Mouse (Mus musculus) liver, embryonic 15.5 days (tissue): ENCODE measurements at regions not wholly inside any gene's neighbourhood (a gene's known extent, or its start where the extent isn't known, plus 50 kb on each side); places are given as distances from the start of the nearest gene placed in this dataset.

ENCODE experiments used
- ATAC-seq: fragments of 200-750 bp; cut with Nextera tagmentation; 2 replicates; pipeline ENCODE4 v1.8.0; 2017; ENCODE audit warnings: moderate number of reproducible peaks, mild to moderate bottlenecking, moderate library complexity; ENCODE audit not compliant: insufficient read depth
- H3K27ac ChIP-seq: fragments of 300-500 bp; sonication (generic); replicated peaks from 2 replicates; pipeline ENCODE4 v1.5.1; 2015; ENCODE audit warnings: mild to moderate bottlenecking, inconsistent platforms
- H3K27me3 ChIP-seq: fragments of 300-500 bp; sonication (generic); 2 replicates; pipeline ENCODE4 v1.6.1; 2015; ENCODE audit warnings: mild to moderate bottlenecking, inconsistent platforms
- H3K36me3 ChIP-seq: fragments of 300-500 bp; sonication (generic); replicated peaks from 2 replicates; pipeline ENCODE4 v1.6.1; 2015; ENCODE audit warnings: moderate library complexity, mild to moderate bottlenecking, inconsistent platforms
- H3K4me1 ChIP-seq: fragments of 300-500 bp; sonication (generic); replicated peaks from 2 replicates; pipeline ENCODE4 v1.6.1; 2015; ENCODE audit warnings: inconsistent platforms
- H3K4me2 ChIP-seq: fragments of 300-500 bp; sonication (generic); 2 replicates; pipeline ENCODE4 v1.6.1; 2015; ENCODE audit warnings: moderate library complexity, mild to moderate bottlenecking, inconsistent platforms
- H3K4me3 ChIP-seq: fragments of 300-500 bp; sonication (generic); replicated peaks from 2 replicates; pipeline ENCODE4 v1.5.1; 2015; ENCODE audit warnings: mild to moderate bottlenecking, inconsistent platforms
- H3K9ac ChIP-seq: fragments of 300-500 bp; sonication (generic); 2 replicates; pipeline ENCODE4 v1.6.1; 2015; ENCODE audit warnings: moderate library complexity, mild to moderate bottlenecking, inconsistent platforms
- H3K9me3 ChIP-seq: fragments of 300-500 bp; sonication (generic); replicated peaks from 2 replicates; pipeline ENCODE4 v1.6.1; 2016; ENCODE audit warnings: inconsistent platforms
- WGBS: fragments of 180-500 bp; shearing (Covaris S2); methylation state at CpG from one replicate; pipeline ENCODE4 v1.1.7; 2015; ENCODE audit warnings: mixed read lengths; ENCODE audit not compliant: insufficient replicate concordance; 5-methylcytosine and 5-hydroxymethylcytosine counted together

DNA sequence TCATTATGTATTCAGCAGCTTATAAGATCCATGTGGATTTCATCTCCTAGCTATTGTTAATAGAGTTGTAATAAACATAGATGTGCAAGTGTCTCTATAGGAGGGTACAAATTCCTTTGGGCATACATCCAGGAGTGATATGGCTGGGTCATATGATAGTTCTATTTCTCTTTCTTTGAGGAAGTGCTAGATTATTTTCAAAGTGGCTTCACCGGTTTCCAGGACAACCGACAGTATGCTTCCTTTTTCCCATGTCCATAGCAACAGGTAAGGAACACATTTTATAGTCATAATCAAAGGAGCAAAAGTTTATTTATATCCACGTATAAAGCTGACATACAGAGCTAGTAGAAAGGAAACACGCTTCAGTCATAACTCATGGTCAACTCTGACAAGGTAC is 710.2 kb upstream of the Tenm4 start:
- 59% methylated on average over 4 of the region's 4 CpGs for WGBS
- Histone ChIP-seq H3K4me2 (no peak overlapping the region), H3K36me3 (no peaks in the 10 kb centered on the region), H3K4me3 (no peak overlapping the region), H3K27ac (no peak overlapping the region), H3K4me1 (no peaks in the 10 kb centered on the region), H3K9ac (no peak overlapping the region), H3K9me3 (no peaks in the 10 kb centered on the region), H3K27me3 (no peaks in the 10 kb centered on the region)
- ATAC-seq: no peak

DNA sequence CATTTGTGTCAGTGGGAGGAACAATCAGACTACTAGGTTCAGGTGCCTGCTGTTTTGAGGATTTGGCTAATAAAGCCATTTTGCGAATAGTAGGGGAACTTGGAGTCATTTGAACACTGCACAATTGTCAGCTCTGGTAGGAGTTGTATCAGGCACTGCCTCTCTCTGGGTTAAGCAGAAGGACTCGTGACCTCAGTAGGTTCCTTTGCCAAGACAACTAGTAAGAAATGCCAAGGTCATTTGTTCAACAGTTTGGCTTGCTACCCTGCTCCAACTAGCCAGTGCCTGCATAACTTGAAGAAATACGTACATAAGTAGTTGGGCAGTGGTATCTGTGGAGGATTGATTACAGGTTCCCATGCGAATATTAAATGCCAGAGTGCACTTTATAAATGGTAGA is 705.5 kb upstream of the Tenm4 start:
- no peak overlapping the region for H3K9ac ChIP-seq
- ATAC-seq: no peak
- H3K4me1 ChIP-seq: no peaks in the 10 kb centered on the region
- H3K27me3 ChIP-seq: no peaks in the 10 kb centered on the region
- no peaks in the 10 kb centered on the region for H3K36me3 ChIP-seq
- H3K4me3 ChIP-seq: no peak overlapping the region
- WGBS: 60% methylated on average over 4 of the region's 4 CpGs
- no peak overlapping the region for H3K4me2 ChIP-seq
- no peak overlapping the region for H3K27ac ChIP-seq
- no peaks in the 10 kb centered on the region for H3K9me3 ChIP-seq

- no peak overlapping the region for H3K9ac ChIP-seq
- no peaks in the 10 kb centered on the region for H3K27me3 ChIP-seq
- 12% methylated on average over 3 of the region's 3 CpGs for WGBS
- ATAC-seq: no peak
- H3K4me1 ChIP-seq: no peaks in the 10 kb centered on the region
- no peak overlapping the region for H3K4me3 ChIP-seq
- H3K27ac ChIP-seq: no peak overlapping the region
- no peaks in the 10 kb centered on the region for H3K9me3 ChIP-seq
- H3K4me2 ChIP-seq: no peak overlapping the region
- no peaks in the 10 kb centered on the region for H3K36me3 ChIP-seq
Observed at GRCm38 (mm10) chr7:95467028-95467427, 704.0 kb upstream of the Tenm4 start.

GRCm38 (mm10) chr7:95473892-95474291 is 697.2 kb upstream of the Tenm4 start:
- Histone ChIP-seq H3K27me3 (no peaks in the 10 kb centered on the region), H3K4me2 (no peak overlapping the region), H3K36me3 (no peaks in the 10 kb centered on the region), H3K9ac (no peak overlapping the region), H3K4me3 (no peak overlapping the region), H3K9me3 (no peaks in the 10 kb centered on the region), H3K4me1 (no peaks in the 10 kb centered on the region), H3K27ac (no peak overlapping the region)
- WGBS: 75% methylated on average over 4 of the region's 4 CpGs
- no peak for ATAC-seq

GRCm38 (mm10) chr7:95480121-95480726 is 690.8 kb upstream of the Tenm4 start:
- Histone ChIP-seq H3K27me3 (no peaks in the 10 kb centered on the region), H3K4me2 (no peak overlapping the region), H3K27ac (no peak overlapping the region), H3K36me3 (no peaks in the 10 kb centered on the region), H3K9ac (no peak overlapping the region), H3K9me3 (no peaks in the 10 kb centered on the region), H3K4me3 (no peak overlapping the region), H3K4me1 (no peaks in the 10 kb centered on the region)
- ATAC-seq: no peak
- 42% methylated on average over 5 of the region's 5 CpGs for WGBS

- Histone ChIP-seq H3K9me3 (no peaks in the 10 kb centered on the region), H3K4me1 (no peaks in the 10 kb centered on the region), H3K27me3 (no peaks in the 10 kb centered on the region), H3K36me3 (no peaks in the 10 kb centered on the region), H3K27ac (no peak overlapping the region), H3K4me3 (no peak overlapping the region), H3K9ac (no peak overlapping the region), H3K4me2 (no peak overlapping the region)
- 11% methylated on average over 4 of the region's 4 CpGs for whole genome bisulfite sequencing
- ATAC-seq: no peak
Observed at GRCm38 (mm10) chr7:95489666-95490065, 681.4 kb upstream of the Tenm4 start.

- no peaks in the 10 kb centered on the region for H3K27me3 ChIP-seq
- H3K9ac ChIP-seq: no peak overlapping the region
- no peaks in the 10 kb centered on the region for H3K9me3 ChIP-seq
- H3K4me2 ChIP-seq: no peak overlapping the region
- no peak for ATAC-seq
- H3K4me1 ChIP-seq: no peaks in the 10 kb centered on the region
- 57% methylated on average over 1 of the region's 1 CpGs for WGBS
- no peaks in the 10 kb centered on the region for H3K36me3 ChIP-seq
- no peak overlapping the region for H3K27ac ChIP-seq
- no peak overlapping the region for H3K4me3 ChIP-seq
Observed at GRCm38 (mm10) chr7:95494793-95495192, 676.3 kb upstream of the Tenm4 start.

DNA sequence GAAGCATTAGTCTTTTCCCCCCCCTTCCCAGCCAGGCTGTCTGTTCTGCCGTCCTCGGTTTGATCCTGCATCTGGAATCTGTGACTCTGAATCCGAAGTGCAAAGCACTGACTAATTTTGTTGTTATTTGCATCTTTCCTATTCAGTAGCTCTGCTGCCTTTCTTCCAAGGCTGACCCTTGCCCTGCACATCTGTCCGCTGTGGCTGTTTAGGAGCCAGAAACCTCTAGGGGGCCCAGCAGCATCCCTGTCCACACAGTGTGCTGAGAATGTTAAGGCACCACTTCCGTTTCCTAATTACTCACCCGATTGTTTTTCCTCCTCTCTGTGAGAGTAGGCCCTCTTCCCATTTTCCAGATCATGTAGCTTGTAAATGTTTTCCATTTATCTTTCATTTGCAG is 668.1 kb upstream of the Tenm4 start:
- H3K27me3 ChIP-seq: no peaks in the 10 kb centered on the region
- H3K9ac ChIP-seq: no peak overlapping the region
- no peak overlapping the region for H3K4me3 ChIP-seq
- H3K27ac ChIP-seq: no peak overlapping the region
- no peak for ATAC-seq
- H3K36me3 ChIP-seq: no peaks in the 10 kb centered on the region
- 36% methylated on average over 6 of the region's 6 CpGs for WGBS
- no peaks in the 10 kb centered on the region for H3K9me3 ChIP-seq
- no peaks in the 10 kb centered on the region for H3K4me1 ChIP-seq
- H3K4me2 ChIP-seq: no peak overlapping the region

DNA sequence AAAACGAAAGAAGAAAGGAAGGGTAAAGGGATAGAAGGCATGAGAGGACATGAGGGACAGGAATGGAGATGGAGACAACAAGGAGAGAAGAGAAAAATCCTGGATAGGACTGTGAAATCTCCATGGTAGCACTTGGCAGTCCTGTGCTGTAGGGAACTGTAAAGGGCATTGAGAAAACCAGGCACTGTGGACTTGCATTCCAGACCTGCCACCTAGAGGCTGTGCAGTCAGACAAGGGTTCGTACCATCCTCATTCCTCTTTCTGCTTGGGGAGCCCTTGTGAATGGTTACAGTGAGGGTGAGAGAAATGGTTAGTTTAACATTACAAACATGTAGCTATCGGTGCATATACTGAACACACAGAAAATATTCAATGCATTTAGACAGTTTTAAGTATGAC is 623.8 kb upstream of the Tenm4 start:
- 39% methylated on average over 3 of the region's 3 CpGs for WGBS
- Histone ChIP-seq H3K27ac (no peak overlapping the region), H3K9ac (no peak overlapping the region), H3K36me3 (no peaks in the 10 kb centered on the region), H3K27me3 (no peaks in the 10 kb centered on the region), H3K4me2 (no peak overlapping the region), H3K4me3 (no peak overlapping the region), H3K4me1 (no peaks in the 10 kb centered on the region), H3K9me3 (no peaks in the 10 kb centered on the region)
- ATAC-seq: no peak

DNA sequence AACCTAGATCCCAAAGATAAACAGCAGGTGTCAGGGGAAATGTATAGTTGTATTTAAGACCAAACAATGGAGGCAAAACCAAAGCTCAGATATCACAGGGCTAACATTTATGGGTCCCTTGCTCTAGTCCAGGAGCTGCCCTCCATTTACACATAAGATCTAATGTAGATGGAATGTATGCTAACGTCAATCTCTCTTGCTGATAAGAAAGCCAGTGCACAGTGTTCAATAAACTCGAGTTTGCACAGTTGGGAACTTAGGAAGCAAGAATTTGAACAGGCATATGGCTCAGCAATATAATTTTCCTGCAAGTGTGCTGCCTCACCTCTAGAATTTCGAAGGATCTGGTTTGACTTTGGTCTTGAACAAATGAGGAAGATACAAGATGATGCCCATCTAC is 620.9 kb upstream of the Tenm4 start:
- H3K27ac ChIP-seq: no peak overlapping the region
- H3K4me2 ChIP-seq: no peak overlapping the region
- no peak for ATAC-seq
- no peaks in the 10 kb centered on the region for H3K4me1 ChIP-seq
- no peak overlapping the region for H3K9ac ChIP-seq
- H3K9me3 ChIP-seq: no peaks in the 10 kb centered on the region
- WGBS: 36% methylated on average over 3 of the region's 3 CpGs
- H3K4me3 ChIP-seq: no peak overlapping the region
- no peaks in the 10 kb centered on the region for H3K27me3 ChIP-seq
- H3K36me3 ChIP-seq: no peaks in the 10 kb centered on the region

- Histone ChIP-seq H3K9me3 (no peaks in the 10 kb centered on the region), H3K27ac (no peak overlapping the region), H3K9ac (no peak overlapping the region), H3K27me3 (no peaks in the 10 kb centered on the region), H3K4me2 (no peak overlapping the region), H3K4me1 (no peaks in the 10 kb centered on the region), H3K4me3 (no peak overlapping the region), H3K36me3 (no peaks in the 10 kb centered on the region)
- ATAC-seq: no peak
- 60% methylated on average over 3 of the region's 3 CpGs for WGBS
Observed at GRCm38 (mm10) chr7:95551798-95552387, 619.2 kb upstream of the Tenm4 start.

GRCm38 (mm10) chr7:95558589-95558988 is 612.5 kb upstream of the Tenm4 start:
- no peak for ATAC-seq
- Histone ChIP-seq H3K27ac (no peak overlapping the region), H3K27me3 (no peaks in the 10 kb centered on the region), H3K36me3 (no peaks in the 10 kb centered on the region), H3K9ac (no peak overlapping the region), H3K4me1 (no peaks in the 10 kb centered on the region), H3K4me3 (no peak overlapping the region), H3K4me2 (no peak overlapping the region), H3K9me3 (no peaks in the 10 kb centered on the region)
- WGBS: 55% methylated on average over 2 of the region's 2 CpGs
